Mouse (Mus musculus): Measurements from ENCODE around the gene Hs3st3a1. TPM values are rescaled to one million over a fixed set of nuclear protein-coding genes. Genes with fewer than 3 reads are reported as not detected.

Hs3st3a1 gene
- polyA plus RNA-seq, 1 experiment from 2014 or later = 0.18 TPM

DNA sequence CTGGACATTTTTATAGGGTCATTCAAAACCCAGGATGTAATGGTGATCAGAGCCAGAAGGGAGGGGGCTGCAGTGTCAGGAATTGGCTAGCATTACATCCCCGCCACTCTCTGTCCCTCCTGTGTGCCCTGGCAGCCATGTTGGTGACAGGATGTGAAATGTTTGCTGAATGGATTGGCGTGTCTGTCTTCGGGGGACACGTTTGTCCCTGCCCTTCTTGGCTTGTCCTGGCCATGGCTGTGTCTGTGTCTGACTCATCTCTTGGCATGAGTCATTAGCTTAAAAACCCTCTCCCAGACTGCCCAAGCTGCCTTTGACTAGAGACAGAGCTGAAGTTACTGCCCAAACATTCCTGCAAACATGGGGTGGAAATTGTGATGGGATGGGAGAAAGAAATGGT is 33.6 kb downstream of the Hs3st3a1 start:
- Histone ChIP-seq H3K9ac (ENCODE audit: low read depth, low read length) (no peak overlapping the region), H3K27me3 (ENCODE audit: control insufficient read depth, insufficient read depth, low read depth, low read length) (no peaks in the 10 kb centered on the region), H3K27ac (ENCODE audit: low read length) (no peak overlapping the region), H3K36me3 (ENCODE audit: control insufficient read depth, insufficient read depth) (no peaks in the 10 kb centered on the region), H3K4me3 (ENCODE audit: low read depth, low read length) (no peak overlapping the region), H3K4me1 (ENCODE audit: control insufficient read depth, low read depth, low read length) (no peaks in the 10 kb centered on the region), H3K9me3 (replicated peaks; ENCODE audit: control insufficient read depth, low read length) (no peaks in the 10 kb centered on the region), H3K4me2 (ENCODE audit: low read depth, low read length) (no peak overlapping the region)
- 44% methylated on average over 4 of the region's 4 CpGs for WGBS (ENCODE audit: insufficient replicate concordance)
- no peak for ATAC-seq (ENCODE audit: low read depth)

DNA sequence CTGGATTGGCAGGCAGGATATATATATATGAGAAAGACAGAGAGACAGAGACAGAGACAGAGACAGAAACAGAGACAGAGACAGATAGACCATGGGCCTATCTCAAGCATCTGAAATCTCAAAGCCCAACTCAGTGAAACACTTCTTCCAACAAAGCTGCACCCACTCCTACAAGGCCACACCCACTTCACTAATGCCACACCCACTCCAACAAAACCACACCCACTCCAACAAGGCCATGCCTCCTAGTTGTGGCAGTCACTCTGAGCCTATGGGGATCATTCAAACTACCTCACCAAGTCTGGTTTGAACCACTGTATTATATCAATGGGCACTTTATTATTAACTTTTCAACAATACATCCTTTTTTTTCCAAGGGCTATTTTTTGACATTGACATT is 35.6 kb downstream of the Hs3st3a1 start:
- no peak overlapping the region for H3K4me3 ChIP-seq (ENCODE audit: low read depth, low read length)
- ATAC-seq (ENCODE audit: low read depth) = no peak

DNA sequence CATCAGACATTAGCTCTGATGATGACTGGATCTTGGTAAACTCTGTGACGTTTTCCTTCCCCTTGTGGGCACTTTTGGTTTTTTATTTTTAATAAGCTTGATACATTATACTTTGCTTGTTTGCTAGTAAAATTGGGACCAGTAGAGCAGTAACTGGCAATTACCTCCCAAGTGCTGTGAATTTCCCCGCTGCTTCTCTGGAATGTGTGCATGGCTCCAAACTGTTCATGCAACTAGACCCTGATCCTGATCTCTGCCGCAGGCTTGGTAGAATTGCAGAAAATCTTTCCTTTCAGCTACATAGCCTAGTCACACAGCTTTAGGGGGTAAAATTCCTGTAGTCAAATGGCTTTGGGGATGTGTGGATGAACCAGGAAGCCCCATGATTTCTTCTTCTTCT is 38.5 kb downstream of the Hs3st3a1 start:
- Histone ChIP-seq H3K36me3 (ENCODE audit: control insufficient read depth, insufficient read depth) (no peaks in the 10 kb centered on the region), H3K27ac (ENCODE audit: low read length) (no peak overlapping the region), H3K4me2 (ENCODE audit: low read depth, low read length) (no peak overlapping the region), H3K9ac (ENCODE audit: low read depth, low read length) (no peak overlapping the region), H3K4me1 (ENCODE audit: control insufficient read depth, low read depth, low read length) (no peaks in the 10 kb centered on the region), H3K9me3 (replicated peaks; ENCODE audit: control insufficient read depth, low read length) (no peaks in the 10 kb centered on the region), H3K27me3 (ENCODE audit: control insufficient read depth, insufficient read depth, low read depth, low read length) (no peaks in the 10 kb centered on the region), H3K4me3 (ENCODE audit: low read depth, low read length) (no peak overlapping the region)
- no peak for ATAC-seq (ENCODE audit: low read depth)
- WGBS (ENCODE audit: insufficient replicate concordance) = 57% methylated on average over 3 of the region's 3 CpGs

More for the DNA sequence above, 35.6 kb downstream of the Hs3st3a1 start:
- Histone ChIP-seq H3K4me2 (ENCODE audit: low read depth, low read length) (no peak overlapping the region), H3K27me3 (ENCODE audit: control insufficient read depth, insufficient read depth, low read depth, low read length) (no peaks in the 10 kb centered on the region), H3K4me1 (ENCODE audit: control insufficient read depth, low read depth, low read length) (no peaks in the 10 kb centered on the region), H3K9me3 (replicated peaks; ENCODE audit: control insufficient read depth, low read length) (no peaks in the 10 kb centered on the region), H3K36me3 (ENCODE audit: control insufficient read depth, insufficient read depth) (no peaks in the 10 kb centered on the region), H3K27ac (ENCODE audit: low read length) (no peak overlapping the region), H3K9ac (ENCODE audit: low read depth, low read length) (no peak overlapping the region)

GRCm38 (mm10) chr11:64481445-64481844 is 46.3 kb downstream of the Hs3st3a1 start:
- Histone ChIP-seq H3K9me3 (replicated peaks; ENCODE audit: control insufficient read depth, low read length) (no peaks in the 10 kb centered on the region), H3K36me3 (ENCODE audit: control insufficient read depth, insufficient read depth) (no peaks in the 10 kb centered on the region), H3K4me2 (ENCODE audit: low read depth, low read length) (no peak overlapping the region), H3K4me1 (ENCODE audit: control insufficient read depth, low read depth, low read length) (no peaks in the 10 kb centered on the region), H3K27me3 (ENCODE audit: control insufficient read depth, insufficient read depth, low read depth, low read length) (no peaks in the 10 kb centered on the region), H3K4me3 (ENCODE audit: low read depth, low read length) (no peak overlapping the region), H3K9ac (ENCODE audit: low read depth, low read length) (no peak overlapping the region), H3K27ac (ENCODE audit: low read length) (no peak overlapping the region)
- WGBS (ENCODE audit: insufficient replicate concordance) = 46% methylated on average over 3 of the region's 3 CpGs
- ATAC-seq (ENCODE audit: low read depth) = no peak

GRCm38 (mm10) chr11:64489587-64490433 is 54.7 kb downstream of the Hs3st3a1 start:
- Histone ChIP-seq H3K4me2 (ENCODE audit: low read depth, low read length) (no peak overlapping the region), H3K27me3 (ENCODE audit: control insufficient read depth, insufficient read depth, low read depth, low read length) (no peaks in the 10 kb centered on the region), H3K9ac (ENCODE audit: low read depth, low read length) (no peak overlapping the region), H3K9me3 (replicated peaks; ENCODE audit: control insufficient read depth, low read length) (no peaks in the 10 kb centered on the region), H3K4me3 (ENCODE audit: low read depth, low read length) (no peak overlapping the region), H3K36me3 (ENCODE audit: control insufficient read depth, insufficient read depth) (no peaks in the 10 kb centered on the region), H3K27ac (ENCODE audit: low read length) (no peak overlapping the region), H3K4me1 (ENCODE audit: control insufficient read depth, low read depth, low read length) (no peaks in the 10 kb centered on the region)
- 51% methylated on average over 9 of the region's 9 CpGs for WGBS (ENCODE audit: insufficient replicate concordance)
- no peak for ATAC-seq (ENCODE audit: low read depth)

GRCm38 (mm10) chr11:64494448-64494847 is 59.3 kb downstream of the Hs3st3a1 start:
- H3K27me3 ChIP-seq (ENCODE audit: control insufficient read depth, insufficient read depth, low read depth, low read length) = no peaks in the 10 kb centered on the region
- no peak overlapping the region for H3K4me2 ChIP-seq (ENCODE audit: low read depth, low read length)
- H3K9me3 ChIP-seq (replicated peaks; ENCODE audit: control insufficient read depth, low read length) = no peaks in the 10 kb centered on the region
- H3K4me1 ChIP-seq (ENCODE audit: control insufficient read depth, low read depth, low read length) = no peaks in the 10 kb centered on the region
- 61% methylated on average over 2 of the region's 2 CpGs for WGBS (ENCODE audit: insufficient replicate concordance)
- no peak overlapping the region for H3K27ac ChIP-seq (ENCODE audit: low read length)
- no peak for ATAC-seq (ENCODE audit: low read depth)
- H3K4me3 ChIP-seq (ENCODE audit: low read depth, low read length) = no peak overlapping the region
- no peaks in the 10 kb centered on the region for H3K36me3 ChIP-seq (ENCODE audit: control insufficient read depth, insufficient read depth)
- H3K9ac ChIP-seq (ENCODE audit: low read depth, low read length) = no peak overlapping the region

GRCm38 (mm10) chr11:64495935-64496334 is 60.8 kb downstream of the Hs3st3a1 start:
- H3K4me3 ChIP-seq (ENCODE audit: low read depth, low read length) = no peak overlapping the region
- H3K4me2 ChIP-seq (ENCODE audit: low read depth, low read length) = no peak overlapping the region
- no peak for ATAC-seq (ENCODE audit: low read depth)
- 11% methylated on average over 3 of the region's 3 CpGs for WGBS (ENCODE audit: insufficient replicate concordance)
- H3K4me1 ChIP-seq (ENCODE audit: control insufficient read depth, low read depth, low read length) = no peaks in the 10 kb centered on the region
- no peaks in the 10 kb centered on the region for H3K9me3 ChIP-seq (replicated peaks; ENCODE audit: control insufficient read depth, low read length)
- no peak overlapping the region for H3K9ac ChIP-seq (ENCODE audit: low read depth, low read length)
- H3K36me3 ChIP-seq (ENCODE audit: control insufficient read depth, insufficient read depth) = no peaks in the 10 kb centered on the region
- H3K27me3 ChIP-seq (ENCODE audit: control insufficient read depth, insufficient read depth, low read depth, low read length) = no peaks in the 10 kb centered on the region
- H3K27ac ChIP-seq (ENCODE audit: low read length) = no peak overlapping the region

DNA sequence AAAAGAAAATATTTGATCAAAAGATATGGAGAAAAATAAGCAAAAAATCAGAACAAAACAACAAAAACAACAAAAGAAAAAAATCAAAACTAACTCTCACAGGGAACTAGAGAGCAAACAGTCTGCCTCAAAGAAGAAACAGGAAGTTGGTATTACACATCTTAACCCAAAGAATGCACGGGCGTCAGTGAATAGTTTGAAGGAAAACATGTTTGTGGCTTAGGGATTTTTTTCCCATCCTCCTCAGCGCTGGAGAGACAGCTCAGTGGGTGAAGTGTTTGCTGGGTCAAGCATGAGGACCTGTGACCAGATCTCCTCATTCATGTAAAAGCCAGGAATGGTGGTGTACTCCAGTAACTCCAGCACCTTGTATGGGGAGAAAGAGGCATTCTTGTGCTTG is 61.5 kb downstream of the Hs3st3a1 start:
- H3K9me3 ChIP-seq (replicated peaks; ENCODE audit: control insufficient read depth, low read length) = no peaks in the 10 kb centered on the region

GRCm38 (mm10) chr11:64500536-64501112 is 65.5 kb downstream of the Hs3st3a1 start:
- Histone ChIP-seq H3K36me3 (ENCODE audit: control insufficient read depth, insufficient read depth) (no peaks in the 10 kb centered on the region), H3K9ac (ENCODE audit: low read depth, low read length) (no peak overlapping the region), H3K27me3 (ENCODE audit: control insufficient read depth, insufficient read depth, low read depth, low read length) (no peaks in the 10 kb centered on the region), H3K4me3 (ENCODE audit: low read depth, low read length) (no peak overlapping the region), H3K27ac (ENCODE audit: low read length) (no peak overlapping the region), H3K9me3 (replicated peaks; ENCODE audit: control insufficient read depth, low read length) (no peaks in the 10 kb centered on the region), H3K4me2 (ENCODE audit: low read depth, low read length) (no peak overlapping the region), H3K4me1 (ENCODE audit: control insufficient read depth, low read depth, low read length) (no peaks in the 10 kb centered on the region)
- no peak for ATAC-seq (ENCODE audit: low read depth)
- WGBS (ENCODE audit: insufficient replicate concordance) = 64% methylated on average over 5 of the region's 5 CpGs

More for the DNA sequence above, 61.5 kb downstream of the Hs3st3a1 start:
- Histone ChIP-seq H3K4me3 (ENCODE audit: low read depth, low read length) (no peak overlapping the region), H3K27me3 (ENCODE audit: control insufficient read depth, insufficient read depth, low read depth, low read length) (no peaks in the 10 kb centered on the region), H3K9ac (ENCODE audit: low read depth, low read length) (no peak overlapping the region), H3K36me3 (ENCODE audit: control insufficient read depth, insufficient read depth) (no peaks in the 10 kb centered on the region), H3K4me2 (ENCODE audit: low read depth, low read length) (no peak overlapping the region), H3K4me1 (ENCODE audit: control insufficient read depth, low read depth, low read length) (no peaks in the 10 kb centered on the region), H3K27ac (ENCODE audit: low read length) (no peak overlapping the region)
- WGBS (ENCODE audit: insufficient replicate concordance) = 7% methylated on average over 3 of the region's 3 CpGs
- no peak for ATAC-seq (ENCODE audit: low read depth)

All from liver, embryonic 16.5 days (tissue).